9 mouse cellular contexts compared by ENCODE assay signal in the genomic region with DNA sequence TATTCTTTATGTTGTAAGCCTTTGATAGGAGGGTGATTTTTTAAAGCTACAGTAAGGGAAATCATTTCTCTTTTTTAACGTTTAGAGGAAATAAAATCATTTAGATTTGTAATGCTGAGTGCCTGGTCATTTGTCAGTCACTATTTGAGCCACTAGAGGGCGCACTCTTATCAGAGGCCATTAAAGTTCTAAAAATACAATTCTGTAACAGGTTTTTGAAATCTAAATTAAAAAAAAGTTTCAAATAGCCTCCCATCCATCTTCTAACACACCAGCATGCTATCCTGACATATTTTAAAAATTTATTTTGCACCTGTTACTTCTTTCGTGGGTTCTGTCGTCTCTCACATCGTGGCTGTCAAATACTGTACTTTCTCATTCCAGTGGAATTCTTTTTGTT. TPM values are rescaled to one million over a fixed set of nuclear protein-coding genes. Genes with fewer than 3 reads are reported as not detected.
DNase-seq lines count a peak whose midpoint lies in the region; ATAC-seq and TF ChIP-seq lines count a peak whose summit lies in the region.
"Had no signal": no experiment of that assay in that cellular context is flagged by ENCODE, and none has a peak within 500 bp of the region (broad histone marks: within the 10 kb centered on the region; RNA-seq: fewer than 3 reads in every experiment).

No protein-coding gene starts in this region.

- no peaks in the 10 kb centered on the region for H3K9me3 ChIP-seq in heart, embryonic 10.5 days
- H3K9me3 ChIP-seq in midbrain, postnatal 0 days (ENCODE audit: low read length): no peaks in the 10 kb centered on the region
- no peaks in the 10 kb centered on the region for H3K9me3 ChIP-seq in midbrain, embryonic 10.5 days (replicated peaks)
- H3K9me3 ChIP-seq in limb, embryonic 14.5 days (ENCODE audit: control insufficient read depth, low read length): no peaks in the 10 kb centered on the region

- WGBS in heart, adult 2 months: 40% methylated on average over 5 of the region's 5 CpGs
- 52% methylated on average over 5 of the region's 5 CpGs for WGBS in heart, embryonic 10.5 days
- 54% methylated on average over 5 of the region's 5 CpGs for WGBS in midbrain, postnatal 0 days
- 52% methylated on average over 5 of the region's 5 CpGs for WGBS in midbrain, embryonic 10.5 days
- 48% methylated on average over 5 of the region's 5 CpGs for WGBS in limb, embryonic 14.5 days

- no peak overlapping the region for H3K27ac ChIP-seq in heart, adult 2 months
- H3K27ac ChIP-seq in heart, embryonic 10.5 days: no peak overlapping the region
- no peak overlapping the region for H3K27ac ChIP-seq in midbrain, postnatal 0 days (ENCODE audit: low read depth, low read length)
- H3K27ac ChIP-seq in midbrain, embryonic 10.5 days (replicated peaks): no peak overlapping the region
- no peak overlapping the region for H3K27ac ChIP-seq in limb, embryonic 14.5 days (replicated peaks; ENCODE audit: low read depth, low read length)

- intact Hi-C loops in heart, adult 2 months (cut with DNase I): no loop called here

- no peak for DNase-seq in heart, adult 2 months
- DNase-seq in heart, embryonic 10.5 days (ENCODE audit: low spot score): no peak
- peak; percentile 22 for DNase-seq in midbrain, postnatal 0 days (ENCODE audit: low spot score)
- no peak for DNase-seq in midbrain, embryonic 10.5 days (ENCODE audit: low spot score)
- DNase-seq in adrenal gland, postnatal 36 days: peak; percentile 7 to 35
- DNase-seq in limb, embryonic 14.5 days (ENCODE audit: low spot score): peak; percentile 18
- no peak for DNase-seq in MN1 (ENCODE audit: low spot score)
- DNase-seq in frontal cortex, postnatal 14 days (ENCODE audit: low spot score in 2 of 2): no peak

- H3K4me3 ChIP-seq in heart, adult 2 months: 0 out of 2 replicates have a peak overlapping the region, but pooled peaks have one; percentile 16
- no peak overlapping the region for H3K4me3 ChIP-seq in heart, embryonic 10.5 days
- no peak overlapping the region for H3K4me3 ChIP-seq in midbrain, postnatal 0 days (ENCODE audit: low read depth, low read length)
- H3K4me3 ChIP-seq in midbrain, embryonic 10.5 days: no peak overlapping the region
- no peak overlapping the region for H3K4me3 ChIP-seq in limb, embryonic 14.5 days (replicated peaks; ENCODE audit: low read length)

- no peak overlapping the region for H3K4me2 ChIP-seq in midbrain, postnatal 0 days (ENCODE audit: low read depth, low read length, poor library complexity, severe bottlenecking)
- H3K4me2 ChIP-seq in limb, embryonic 14.5 days (replicated peaks; ENCODE audit: low read depth, low read length, severe bottlenecking): no peak overlapping the region

- peak; percentile 90 for TF ChIP-seq CTCF in heart, adult 2 months (IDR thresholded peaks at IDR 0.05)
- TF ChIP-seq CTCF in midbrain, postnatal 0 days (IDR thresholded peaks at IDR 0.05): peak; percentile 73

- no peaks in the 10 kb centered on the region for H3K27me3 ChIP-seq in heart, adult 2 months (ENCODE audit: control insufficient read depth, insufficient read depth, low read length)
- no peaks in the 10 kb centered on the region for H3K27me3 ChIP-seq in heart, embryonic 10.5 days (ENCODE audit: insufficient read depth, poor library complexity, severe bottlenecking)
- no peaks in the 10 kb centered on the region for H3K27me3 ChIP-seq in midbrain, postnatal 0 days (ENCODE audit: insufficient read depth, low read length)
- H3K27me3 ChIP-seq in midbrain, embryonic 10.5 days (ENCODE audit: low read depth, poor library complexity, severe bottlenecking): no peaks in the 10 kb centered on the region
- no peaks in the 10 kb centered on the region for H3K27me3 ChIP-seq in limb, embryonic 14.5 days (ENCODE audit: control insufficient read depth, insufficient read depth, low read length)

- no peaks in the 10 kb centered on the region for H3K4me1 ChIP-seq in heart, adult 2 months (ENCODE audit: control insufficient read depth, insufficient read depth, low read length)
- H3K4me1 ChIP-seq in heart, embryonic 10.5 days: no peaks in the 10 kb centered on the region
- H3K4me1 ChIP-seq in midbrain, postnatal 0 days (ENCODE audit: insufficient read depth, low read length): no peaks in the 10 kb centered on the region
- H3K4me1 ChIP-seq in midbrain, embryonic 10.5 days: peaks cover 8% of the 10 kb centered on the region
- H3K4me1 ChIP-seq in limb, embryonic 14.5 days (ENCODE audit: control insufficient read depth, insufficient read depth, low read length): no peaks in the 10 kb centered on the region

- ATAC-seq in midbrain, postnatal 0 days (ENCODE audit: low FRiP score): no peak
- ATAC-seq in limb, embryonic 14.5 days (ENCODE audit: low FRiP score, low read depth): no peak

- no peaks in the 10 kb centered on the region for H3K79me2 ChIP-seq in heart, adult 2 months (replicated peaks; ENCODE audit: control insufficient read depth, insufficient read depth, low read length)

- H3K9ac ChIP-seq in heart, adult 2 months (ENCODE audit: low read depth, low read length): no peak overlapping the region
- no peak overlapping the region for H3K9ac ChIP-seq in midbrain, postnatal 0 days (replicated peaks; ENCODE audit: low read length, poor library complexity, severe bottlenecking)
- H3K9ac ChIP-seq in limb, embryonic 14.5 days (ENCODE audit: low read depth, low read length, severe bottlenecking): no peak overlapping the region

- no peak for TF ChIP-seq POLR2A in heart, adult 2 months (IDR thresholded peaks at IDR 0.05; ENCODE audit: insufficient read depth, low read depth, low read length)
- TF ChIP-seq POLR2A in limb, embryonic 14.5 days (IDR thresholded peaks at IDR 0.05; ENCODE audit: borderline replicate concordance, extremely low read depth, insufficient read depth, insufficient read length): no peak

- no peak for TF ChIP-seq EP300 in heart, adult 2 months (IDR thresholded peaks at IDR 0.05; ENCODE audit: insufficient read depth, low read depth, low read length)

- no peaks in the 10 kb centered on the region for H3K36me3 ChIP-seq in heart, adult 2 months (ENCODE audit: control insufficient read depth, insufficient read depth, low read length)
- H3K36me3 ChIP-seq in heart, embryonic 10.5 days: no peaks in the 10 kb centered on the region
- H3K36me3 ChIP-seq in midbrain, postnatal 0 days (ENCODE audit: insufficient read depth, low read length): no peaks in the 10 kb centered on the region
- H3K36me3 ChIP-seq in midbrain, embryonic 10.5 days: no peaks in the 10 kb centered on the region
- H3K36me3 ChIP-seq in limb, embryonic 14.5 days (ENCODE audit: control insufficient read depth, insufficient read depth, low read length): no peaks in the 10 kb centered on the region

RNA-seq across cellular contexts. Expression of a gene that starts 22.0 kb away (rescaled TPM):
- total RNA-seq in heart, adult 2 months (2021): not detected
- not detected in 2 replicates for polyA plus RNA-seq in heart, adult 2 months (2012; rRNA removed)
- polyA plus RNA-seq in heart, embryonic 10.5 days (2016; fragmentation: Nextera tagmentation; extraction: Ambion mirVana): 0.33 TPM in 1 of 2 replicates, not detected in the other
- total RNA-seq in midbrain, postnatal 0 days (2014; rRNA removed): not detected in 2 replicates
- not detected in 2 replicates for polyA plus RNA-seq in midbrain, postnatal 0 days (2015; fragmentation: Nextera tagmentation; extraction: Ambion mirVana)
- not detected in 2 replicates for polyA plus RNA-seq in midbrain, embryonic 10.5 days (2016; fragmentation: Nextera tagmentation; extraction: Ambion mirVana)
- total RNA-seq in adrenal gland, postnatal 36 days (2021): not detected
- polyA plus RNA-seq in limb, embryonic 14.5 days (2012; rRNA removed): not detected in 2 replicates
- not detected in 2 replicates for polyA plus RNA-seq in limb, embryonic 14.5 days (2014; fragmentation: Nextera tagmentation; extraction: Ambion mirVana)
- polyA plus RNA-seq: intestine, embryonic 14.5 days had no signal

Comparison
In these comparisons a context has a peak if more than half of its experiments do, and no peak if none do; other contexts are left out.
1. DNase-seq: peak in midbrain, postnatal 0 days (single experiment), adrenal gland, postnatal 36 days (2 of 2) and limb, embryonic 14.5 days (single experiment); none in heart, adult 2 months (0 of 2), heart, embryonic 10.5 days (single experiment), midbrain, embryonic 10.5 days (single experiment), MN1 (single experiment) and frontal cortex, postnatal 14 days (0 of 2).